Mouse (Mus musculus): ENCODE results near the gene Camk2n1. TPM values are rescaled to one million over a fixed set of nuclear protein-coding genes. Genes with fewer than 3 reads are reported as not detected.

The Camk2n1 gene
- polyA plus RNA-seq, 1 experiment from 2014 or later = 1.4 TPM

DNA sequence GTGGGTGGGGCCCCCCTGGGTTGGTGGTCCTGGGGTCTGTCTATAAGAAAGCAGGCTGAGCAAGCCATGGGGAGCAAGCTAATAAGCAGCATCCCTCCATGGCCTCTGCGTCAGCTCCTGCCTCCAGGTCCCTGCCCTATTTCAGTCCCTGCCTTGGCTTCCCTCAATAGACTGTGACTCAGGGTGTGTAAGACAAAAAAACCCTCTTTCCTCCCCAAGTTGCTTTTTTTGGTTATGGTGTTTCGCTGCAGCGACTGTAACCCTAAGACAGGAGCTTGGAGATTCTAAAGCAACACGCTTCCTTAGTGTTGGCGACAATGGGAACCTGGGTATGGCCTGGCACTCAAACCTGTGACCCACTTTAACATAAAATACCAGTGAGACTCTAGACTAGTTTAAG is 7.4 kb downstream of the Camk2n1 start:
- WGBS = 91% methylated on average over 5 of the region's 5 CpGs
- peaks cover 63% of the 10 kb centered on the region for H3K27me3 ChIP-seq (ENCODE audit: control insufficient read depth, insufficient read depth, low read length)

DNA sequence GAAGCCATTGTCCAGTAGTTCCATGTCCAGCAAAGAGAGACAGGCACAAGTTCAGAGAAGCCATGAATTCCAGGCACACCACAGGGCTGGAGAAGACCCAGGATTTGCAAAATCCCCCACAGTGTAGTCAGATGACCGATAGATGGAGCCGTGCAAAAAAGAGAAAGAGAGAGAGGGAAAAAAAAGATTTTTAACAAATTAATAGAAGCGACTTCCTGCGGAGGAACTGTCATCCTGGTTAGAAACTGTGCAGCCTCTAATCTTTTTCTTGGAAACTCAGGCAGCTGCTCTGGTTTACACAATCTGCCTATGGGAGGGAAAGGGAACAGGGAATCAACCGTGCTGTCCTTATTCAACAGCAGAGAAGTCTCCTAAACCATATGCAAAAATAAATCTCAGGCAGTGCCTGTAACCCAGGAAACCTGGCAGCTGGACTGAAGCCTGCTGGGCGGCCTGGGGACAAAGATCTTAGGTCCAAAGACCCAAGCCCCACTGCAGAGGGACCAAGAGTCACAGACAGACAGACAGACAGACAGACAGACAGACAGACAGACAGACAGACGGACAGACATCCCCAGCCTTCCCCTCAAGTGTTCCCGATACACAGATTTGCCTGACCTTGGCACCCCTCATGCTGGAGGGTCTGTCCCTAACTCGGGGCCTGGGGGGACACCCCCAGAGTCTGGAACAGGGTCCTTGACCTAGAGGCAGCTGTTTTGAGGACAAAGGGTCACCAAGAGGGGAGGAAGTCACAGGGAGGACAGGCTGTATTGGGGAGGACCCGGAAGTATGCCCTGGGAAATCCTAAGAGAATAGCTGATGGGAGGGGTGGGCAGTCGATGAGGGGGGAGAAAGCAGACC is 9.1 kb downstream of the Camk2n1 start:
- no peaks in the 10 kb centered on the region for H3K36me3 ChIP-seq (ENCODE audit: control insufficient read depth, insufficient read depth, low read length)
- H3K4me1 ChIP-seq (ENCODE audit: control insufficient read depth in 2 of 2, insufficient read depth in 2 of 2, low read length in 2 of 2) = peaks cover 20 to 21% of the 10 kb centered on the region in 2 experiments
- peak overlapping the region; percentile 54 to 66 for H3K27ac ChIP-seq (replicated peaks in 1 of 2; ENCODE audit: control insufficient read depth in 1 of 2, insufficient read depth in 1 of 2, low read depth in 2 of 2, low read length in 2 of 2)
- H3K27me3 ChIP-seq (ENCODE audit: control insufficient read depth, insufficient read depth, low read length) = peaks cover 51% of the 10 kb centered on the region
- no peak for ATAC-seq (ENCODE audit: insufficient number of reproducible peaks, insufficient read depth, low FRiP score, low read depth)
- H3K4me3 ChIP-seq (ENCODE audit: control insufficient read depth in 1 of 2, insufficient read depth in 1 of 2, low read depth in 1 of 2, low read length in 2 of 2) = no peak overlapping the region
- H3K4me2 ChIP-seq (ENCODE audit: low read length) = peak overlapping the region; percentile 58
- H3K9ac ChIP-seq (ENCODE audit: low read length) = no peak overlapping the region
- H3K9me3 ChIP-seq (ENCODE audit: control insufficient read depth, low read length) = no peaks in the 10 kb centered on the region
- WGBS = 4% methylated on average over 11 of the region's 11 CpGs

More for the DNA sequence above, 7.4 kb downstream of the Camk2n1 start:
- no peaks in the 10 kb centered on the region for H3K36me3 ChIP-seq (ENCODE audit: control insufficient read depth, insufficient read depth, low read length)
- H3K27ac ChIP-seq (replicated peaks in 1 of 2; ENCODE audit: control insufficient read depth in 1 of 2, insufficient read depth in 1 of 2, low read depth in 2 of 2, low read length in 2 of 2) = no peak overlapping the region
- H3K4me1 ChIP-seq (ENCODE audit: control insufficient read depth in 2 of 2, insufficient read depth in 2 of 2, low read length in 2 of 2) = peaks cover 20 to 21% of the 10 kb centered on the region in 2 experiments
- H3K9me3 ChIP-seq (ENCODE audit: control insufficient read depth, low read length) = no peaks in the 10 kb centered on the region
- H3K4me3 ChIP-seq (ENCODE audit: control insufficient read depth in 1 of 2, insufficient read depth in 1 of 2, low read depth in 1 of 2, low read length in 2 of 2) = no peak overlapping the region
- H3K4me2 ChIP-seq (ENCODE audit: low read length) = no peak overlapping the region
- no peak overlapping the region for H3K9ac ChIP-seq (ENCODE audit: low read length)
- ATAC-seq (ENCODE audit: insufficient number of reproducible peaks, insufficient read depth, low FRiP score, low read depth) = no peak

DNA sequence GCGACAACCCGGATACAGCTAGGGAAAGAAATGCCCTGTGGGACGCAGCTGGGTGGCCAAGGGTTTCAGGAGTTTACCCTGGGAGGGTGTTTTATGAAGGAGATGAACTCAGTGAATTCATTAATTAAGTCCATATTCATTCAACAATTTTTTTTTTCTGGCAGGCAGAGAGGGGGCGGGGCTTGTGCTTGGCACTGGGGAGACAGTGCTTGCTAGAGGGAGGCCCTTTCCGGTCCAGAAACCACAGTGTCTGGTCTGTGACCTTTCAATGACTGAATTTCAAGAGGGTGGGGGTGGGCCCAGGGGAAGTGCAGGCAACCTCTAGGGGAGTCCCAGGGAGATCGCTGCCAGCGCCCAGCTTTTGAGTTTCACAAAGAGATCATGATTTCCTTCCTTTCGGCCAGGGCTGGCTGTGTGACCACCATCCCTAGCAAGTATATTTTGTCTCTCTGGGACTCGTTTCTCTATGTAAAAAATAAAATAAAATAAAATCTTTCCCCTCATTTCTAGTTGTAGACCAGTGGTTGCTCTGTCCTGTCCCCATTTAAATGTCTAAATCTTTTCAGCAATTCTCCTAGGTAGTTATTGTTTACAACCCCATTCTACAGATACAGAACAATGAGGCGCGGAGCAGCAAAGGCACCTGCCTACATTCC is 9.8 kb downstream of the Camk2n1 start:
- Histone ChIP-seq H3K27me3 (ENCODE audit: control insufficient read depth, insufficient read depth, low read length) (peaks cover 43% of the 10 kb centered on the region), H3K9me3 (ENCODE audit: control insufficient read depth, low read length) (no peaks in the 10 kb centered on the region), H3K27ac (replicated peaks in 1 of 2; ENCODE audit: control insufficient read depth in 1 of 2, insufficient read depth in 1 of 2, low read depth in 2 of 2, low read length in 2 of 2) (peak overlapping the region; percentile 54 to 66; a peak in 2 of 4 replicates), H3K4me2 (ENCODE audit: low read length) (peak overlapping the region; percentile 58), H3K36me3 (ENCODE audit: control insufficient read depth, insufficient read depth, low read length) (no peaks in the 10 kb centered on the region), H3K4me1 (ENCODE audit: control insufficient read depth in 2 of 2, insufficient read depth in 2 of 2, low read length in 2 of 2) (peaks cover 24 to 25% of the 10 kb centered on the region in 2 experiments), H3K4me3 (ENCODE audit: control insufficient read depth in 1 of 2, insufficient read depth in 1 of 2, low read depth in 1 of 2, low read length in 2 of 2) (no peak overlapping the region), H3K9ac (ENCODE audit: low read length) (no peak overlapping the region)
- WGBS = 8% methylated on average over 11 of the region's 11 CpGs
- peak; percentile 65 for ATAC-seq (ENCODE audit: insufficient number of reproducible peaks, insufficient read depth, low FRiP score, low read depth)

DNA sequence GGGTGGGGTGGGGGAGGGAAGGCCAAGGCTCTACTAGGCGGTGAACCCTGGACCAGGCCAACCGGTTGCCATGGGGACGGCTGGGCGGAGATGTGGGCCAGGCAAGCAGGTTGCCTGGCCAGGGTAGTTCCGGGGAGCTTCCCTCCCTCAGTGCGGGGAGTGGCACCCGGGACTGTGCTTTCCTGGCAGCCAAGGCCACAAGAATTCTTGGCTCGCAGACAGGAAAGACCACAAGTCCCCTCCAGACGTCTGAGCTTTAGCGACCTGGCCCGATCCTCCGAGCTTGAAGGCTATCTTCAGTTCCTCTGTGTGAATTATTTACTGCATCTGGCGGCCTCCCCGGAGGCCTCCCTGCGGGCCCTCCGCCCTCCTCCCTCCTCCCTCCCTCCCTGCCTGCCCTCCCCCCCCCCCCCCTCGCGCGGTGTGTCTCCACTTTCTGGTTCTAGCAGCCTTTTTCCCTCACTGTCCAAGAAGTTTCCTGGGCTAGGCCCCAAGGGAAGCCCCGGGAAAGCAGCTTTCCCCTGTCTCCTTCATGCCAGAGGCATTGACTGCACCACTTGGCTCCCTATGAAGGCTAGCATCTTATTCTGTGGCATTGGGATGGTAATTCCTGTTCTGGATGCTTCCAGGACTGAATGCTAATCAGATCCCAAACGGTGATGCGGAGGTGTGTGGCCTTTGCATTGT is 10.7 kb downstream of the Camk2n1 start:
- Histone ChIP-seq H3K9ac (ENCODE audit: low read length) (peak overlapping the region; percentile 38; the same call in 1 of the 2 replicates), H3K4me1 (ENCODE audit: control insufficient read depth in 2 of 2, insufficient read depth in 2 of 2, low read length in 2 of 2) (peaks cover 31 to 33% of the 10 kb centered on the region in 2 experiments), H3K4me2 (ENCODE audit: low read length) (peak overlapping the region; percentile 58), H3K36me3 (ENCODE audit: control insufficient read depth, insufficient read depth, low read length) (no peaks in the 10 kb centered on the region), H3K4me3 (ENCODE audit: control insufficient read depth in 1 of 2, insufficient read depth in 1 of 2, low read depth in 1 of 2, low read length in 2 of 2) (no peak overlapping the region), H3K9me3 (ENCODE audit: control insufficient read depth, low read length) (no peaks in the 10 kb centered on the region), H3K27ac (replicated peaks in 1 of 2; ENCODE audit: control insufficient read depth in 1 of 2, insufficient read depth in 1 of 2, low read depth in 2 of 2, low read length in 2 of 2) (peak overlapping the region in 1 of 2 experiments; percentile 19; a peak in 1 of 4 replicates), H3K27me3 (ENCODE audit: control insufficient read depth, insufficient read depth, low read length) (peaks cover 38% of the 10 kb centered on the region)
- ATAC-seq (ENCODE audit: insufficient number of reproducible peaks, insufficient read depth, low FRiP score, low read depth) = peak; percentile 55
- WGBS = 3% methylated on average over 19 of the region's 22 CpGs

DNA sequence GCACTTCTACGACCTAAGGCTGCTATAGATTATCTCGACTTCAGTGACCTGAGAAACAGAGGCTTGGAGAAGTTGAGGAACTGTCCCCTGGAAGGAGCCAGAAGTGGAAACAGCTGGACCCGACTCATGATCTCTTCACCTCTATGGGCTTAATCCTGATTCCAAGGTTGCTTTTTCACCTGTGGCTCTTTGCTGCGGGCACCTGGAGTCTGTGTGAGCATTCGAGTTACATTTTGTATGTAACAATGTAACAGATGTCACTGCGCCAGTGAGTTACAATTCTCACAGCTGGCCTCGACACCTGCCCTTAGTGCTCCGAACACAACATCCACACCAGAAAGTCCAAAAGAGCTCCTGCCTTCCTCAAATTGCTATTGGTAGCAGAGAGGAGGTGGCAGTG is 11.3 kb downstream of the Camk2n1 start:
- Histone ChIP-seq H3K27me3 (ENCODE audit: control insufficient read depth, insufficient read depth, low read length) (peaks cover 32% of the 10 kb centered on the region), H3K9ac (ENCODE audit: low read length) (no peak overlapping the region), H3K9me3 (ENCODE audit: control insufficient read depth, low read length) (no peaks in the 10 kb centered on the region), H3K27ac (replicated peaks in 1 of 2; ENCODE audit: control insufficient read depth in 1 of 2, insufficient read depth in 1 of 2, low read depth in 2 of 2, low read length in 2 of 2) (no peak overlapping the region), H3K4me1 (ENCODE audit: control insufficient read depth in 2 of 2, insufficient read depth in 2 of 2, low read length in 2 of 2) (peaks cover 31 to 33% of the 10 kb centered on the region in 2 experiments), H3K36me3 (ENCODE audit: control insufficient read depth, insufficient read depth, low read length) (no peaks in the 10 kb centered on the region), H3K4me3 (ENCODE audit: control insufficient read depth in 1 of 2, insufficient read depth in 1 of 2, low read depth in 1 of 2, low read length in 2 of 2) (no peak overlapping the region), H3K4me2 (ENCODE audit: low read length) (no peak overlapping the region)
- WGBS = 41% methylated on average over 8 of the region's 8 CpGs
- no peak for ATAC-seq (ENCODE audit: insufficient number of reproducible peaks, insufficient read depth, low FRiP score, low read depth)

DNA sequence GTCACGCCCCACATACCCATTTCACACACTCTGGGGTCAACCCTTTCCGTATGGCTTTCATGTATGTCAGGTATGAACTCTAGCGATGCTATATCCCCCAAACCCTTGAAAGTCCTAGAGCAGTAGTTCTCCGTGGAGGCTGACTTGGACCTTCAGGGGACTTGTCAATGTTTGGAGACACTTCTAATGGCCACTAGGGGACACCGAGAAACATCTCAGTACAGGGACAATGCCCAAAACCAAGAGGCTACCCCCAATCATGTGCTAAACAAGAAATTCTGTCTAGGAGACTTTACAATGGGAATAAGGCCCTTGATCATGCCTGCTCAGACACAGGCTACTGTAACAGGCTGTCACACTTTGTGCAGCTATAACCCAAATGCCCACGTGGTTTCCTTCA is 12.6 kb downstream of the Camk2n1 start:
- H3K4me1 ChIP-seq (ENCODE audit: control insufficient read depth in 2 of 2, insufficient read depth in 2 of 2, low read length in 2 of 2) = peaks cover 31 to 33% of the 10 kb centered on the region in 2 experiments
- H3K36me3 ChIP-seq (ENCODE audit: control insufficient read depth, insufficient read depth, low read length) = no peaks in the 10 kb centered on the region
- ATAC-seq (ENCODE audit: insufficient number of reproducible peaks, insufficient read depth, low FRiP score, low read depth) = no peak
- H3K9ac ChIP-seq (ENCODE audit: low read length) = no peak overlapping the region
- peaks cover 28% of the 10 kb centered on the region for H3K27me3 ChIP-seq (ENCODE audit: control insufficient read depth, insufficient read depth, low read length)
- no peak overlapping the region for H3K27ac ChIP-seq (replicated peaks in 1 of 2; ENCODE audit: control insufficient read depth in 1 of 2, insufficient read depth in 1 of 2, low read depth in 2 of 2, low read length in 2 of 2)
- H3K9me3 ChIP-seq (ENCODE audit: control insufficient read depth, low read length) = no peaks in the 10 kb centered on the region
- H3K4me3 ChIP-seq (ENCODE audit: control insufficient read depth in 1 of 2, insufficient read depth in 1 of 2, low read depth in 1 of 2, low read length in 2 of 2) = no peak overlapping the region
- no peak overlapping the region for H3K4me2 ChIP-seq (ENCODE audit: low read length)
- 65% methylated on average over 6 of the region's 6 CpGs for WGBS

DNA sequence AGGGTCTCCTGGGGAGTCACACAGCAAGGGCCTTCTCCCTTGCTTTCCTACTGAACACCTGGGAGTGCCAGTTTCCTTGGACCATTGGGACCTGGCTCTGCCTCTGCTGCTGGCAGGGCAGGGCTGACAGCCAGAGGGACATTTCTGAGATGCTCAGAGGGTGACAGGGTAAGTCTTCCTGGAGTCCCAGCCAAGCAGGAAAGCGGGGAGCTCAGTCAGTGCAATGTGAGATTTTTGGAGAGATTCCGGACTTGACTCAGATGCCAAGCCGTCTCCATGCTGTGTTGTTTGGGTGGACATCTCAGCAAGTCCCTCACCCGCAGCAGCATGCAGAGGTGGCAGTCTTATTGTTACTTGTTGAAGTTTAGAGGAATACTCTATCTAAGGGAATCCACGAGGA is 13.3 kb downstream of the Camk2n1 start:
- Histone ChIP-seq H3K4me3 (ENCODE audit: control insufficient read depth in 1 of 2, insufficient read depth in 1 of 2, low read depth in 1 of 2, low read length in 2 of 2) (no peak overlapping the region), H3K4me1 (ENCODE audit: control insufficient read depth in 2 of 2, insufficient read depth in 2 of 2, low read length in 2 of 2) (peaks cover 31 to 33% of the 10 kb centered on the region in 2 experiments), H3K36me3 (ENCODE audit: control insufficient read depth, insufficient read depth, low read length) (no peaks in the 10 kb centered on the region), H3K27ac (replicated peaks in 1 of 2; ENCODE audit: control insufficient read depth in 1 of 2, insufficient read depth in 1 of 2, low read depth in 2 of 2, low read length in 2 of 2) (no peak overlapping the region), H3K4me2 (ENCODE audit: low read length) (no peak overlapping the region), H3K27me3 (ENCODE audit: control insufficient read depth, insufficient read depth, low read length) (peaks cover 22% of the 10 kb centered on the region), H3K9me3 (ENCODE audit: control insufficient read depth, low read length) (no peaks in the 10 kb centered on the region), H3K9ac (ENCODE audit: low read length) (no peak overlapping the region)
- no peak for ATAC-seq (ENCODE audit: insufficient number of reproducible peaks, insufficient read depth, low FRiP score, low read depth)
- 81% methylated on average over 5 of the region's 5 CpGs for WGBS

Measured in heart, embryonic 14.5 days (tissue).